Mouse (Mus musculus) megakaryocyte progenitor cell, adult 5-6 weeks (primary cell): ENCODE measurements around the gene Serpina11. TPM values are rescaled to one million over a fixed set of nuclear protein-coding genes. Genes with fewer than 3 reads are reported as not detected.
A peak's percentile ranks its signal among the peaks of the same experiment; 100 is the strongest.

Experiments used
- ATAC-seq: replicated peaks from 2 replicates; pipeline ENCODE4 v1.8.0; 2016; ENCODE audit warnings: mild to moderate bottlenecking, moderate TSS enrichment, inconsistent platforms; ENCODE audit not compliant: poor library complexity
- total RNA-seq, 2 experiments: library from RNA; stranded (forward) in 1 of 2; stranded (reverse) in 1 of 2; fragments of 157-497, 149-512 nt in 1 of 2; fragments of 200-1000 nt in 1 of 2; gene quantifications; 2 replicates each; pipeline versions ENCODE4 v1.2.3 to v1.2.4; 2015 to 2017

Serpina11 gene
- 0.22 TPM in 1 of 2 replicates, not detected in the other for total RNA-seq (2015)
- not detected in 2 replicates for total RNA-seq (2017)

DNA sequence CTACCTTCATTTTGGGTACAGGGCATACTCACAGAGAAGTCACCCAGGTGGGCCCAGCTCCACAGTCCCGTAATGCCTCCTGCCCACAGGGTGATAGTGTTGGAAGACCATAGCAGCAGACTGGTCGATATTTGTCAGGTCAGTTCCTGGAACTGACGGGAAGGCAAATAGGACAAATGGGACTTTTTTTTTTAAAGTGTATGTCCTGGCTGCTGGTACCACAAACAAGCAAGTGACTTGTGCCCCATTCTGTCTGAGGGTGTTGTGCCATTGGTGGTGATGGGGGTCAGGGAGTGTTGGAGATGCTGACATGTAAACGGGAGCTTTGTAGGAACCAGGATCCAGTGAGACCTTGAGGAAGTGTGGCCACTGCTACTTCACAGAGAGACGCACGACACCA, at the start of gene Serpina11:
TSS of gene Serpina11 (minus strand) at position 101 of the 400 bp plus-strand sequence.
- ATAC-seq: no peak

DNA sequence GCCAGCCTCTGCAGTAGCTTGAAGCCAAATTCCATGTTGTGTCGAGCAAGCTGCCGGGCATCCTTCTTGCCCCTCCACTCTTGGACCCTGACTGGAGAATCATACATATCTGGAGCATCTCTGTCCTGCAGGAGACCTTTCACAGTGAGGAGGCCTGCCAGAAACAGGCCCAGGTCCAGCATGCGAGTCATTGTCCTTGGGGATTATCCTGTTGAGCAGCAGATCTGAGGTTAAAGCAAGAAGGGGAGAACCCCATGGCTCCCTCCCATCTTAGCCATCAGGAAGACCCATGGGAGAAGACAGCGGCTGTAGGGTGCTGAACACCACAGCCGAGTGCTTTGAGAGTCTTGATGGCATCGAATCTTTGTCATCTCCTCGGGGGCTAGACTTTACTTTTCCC, 48.4 kb upstream of the Serpina11 start:
- ATAC-seq: no peak

DNA sequence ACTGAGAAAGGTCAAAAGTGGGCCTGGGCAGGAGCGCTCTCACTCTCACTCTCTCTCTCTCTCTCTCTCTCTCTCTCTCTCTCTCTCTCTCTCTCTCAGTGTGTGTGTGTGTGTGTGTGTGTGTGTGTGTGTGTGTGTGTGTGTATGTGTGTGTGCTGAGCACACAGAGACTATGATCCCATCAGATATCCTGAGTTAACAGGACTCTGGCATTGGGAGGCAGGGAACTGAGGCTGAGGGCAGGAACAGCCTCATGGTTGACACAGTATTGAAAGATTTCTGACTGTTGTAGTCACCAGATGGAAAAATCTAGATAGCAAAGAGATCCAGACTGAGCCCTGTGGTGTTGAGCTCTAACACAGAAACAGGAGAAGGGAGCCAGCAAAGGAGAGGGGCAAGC, 44.0 kb upstream of the Serpina11 start:
- no peak for ATAC-seq

DNA sequence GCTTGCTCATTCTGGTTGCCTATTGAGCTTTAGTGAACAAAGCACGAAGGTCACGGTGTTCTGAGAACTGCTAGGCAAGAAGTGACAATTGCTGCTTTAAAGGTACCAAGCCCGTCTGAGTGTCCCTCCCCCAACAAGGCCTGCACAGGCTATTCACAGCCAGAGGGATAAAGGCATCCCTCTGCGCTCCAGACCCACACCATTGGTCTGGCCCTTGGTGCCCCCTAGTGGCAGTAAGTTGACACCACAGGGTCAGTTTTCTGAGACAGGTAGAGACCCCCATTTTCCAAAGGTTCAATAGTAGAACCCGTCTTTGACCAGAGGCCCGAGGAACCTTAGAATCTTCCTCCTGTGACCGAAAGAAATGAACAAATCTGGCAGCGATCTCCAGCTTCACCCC, 40.2 kb upstream of the Serpina11 start:
- ATAC-seq: peak; percentile 81

- ATAC-seq: no peak
Observed at GRCm38 (mm10) chr12:104015280-104015679, 25.5 kb upstream of the Serpina11 start.

GRCm38 (mm10) chr12:104013620-104014019, 23.9 kb upstream of the Serpina11 start, which contains the start of gene Serpina9:
Serpina9 (minus strand) TSS chr12:104013755.
- no peak for ATAC-seq

- ATAC-seq: no peak
Observed at GRCm38 (mm10) chr12:104004689-104005088, 14.9 kb upstream of the Serpina11 start.

- peak; percentile 71 for ATAC-seq
Observed at GRCm38 (mm10) chr12:104003238-104003612, 13.5 kb upstream of the Serpina11 start.

DNA sequence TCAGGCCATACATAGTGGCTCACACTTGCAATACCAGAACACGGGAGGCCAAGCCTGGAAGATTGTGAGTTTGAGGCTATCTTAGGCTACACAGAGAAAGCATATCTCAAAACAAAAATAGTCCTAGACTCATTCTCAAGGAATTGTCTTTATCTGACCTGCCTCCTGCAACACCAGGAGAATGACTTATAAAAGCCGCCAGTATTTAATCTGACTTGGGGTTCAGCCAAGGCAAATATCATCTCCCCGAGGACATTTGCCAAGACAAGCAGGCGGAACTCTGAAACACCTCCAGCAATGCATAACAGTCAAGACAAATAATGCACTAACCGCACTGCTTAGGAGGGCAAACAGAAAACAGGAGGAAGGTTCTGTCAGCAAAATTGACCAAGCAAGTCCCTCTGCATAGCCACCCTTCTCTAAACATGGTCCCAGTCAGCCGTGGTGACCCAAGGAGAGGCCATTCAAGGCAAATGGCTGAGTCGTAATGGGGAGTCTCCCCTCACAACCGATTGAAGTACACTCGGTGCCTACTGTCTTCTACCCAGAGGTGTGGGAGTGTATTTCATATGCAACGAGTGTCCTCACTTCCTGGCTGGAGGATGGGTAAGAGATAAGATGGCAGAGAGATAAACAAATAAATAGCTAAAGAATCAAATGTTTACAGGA, 12.9 kb upstream of the Serpina11 start:
- ATAC-seq: no peak

DNA sequence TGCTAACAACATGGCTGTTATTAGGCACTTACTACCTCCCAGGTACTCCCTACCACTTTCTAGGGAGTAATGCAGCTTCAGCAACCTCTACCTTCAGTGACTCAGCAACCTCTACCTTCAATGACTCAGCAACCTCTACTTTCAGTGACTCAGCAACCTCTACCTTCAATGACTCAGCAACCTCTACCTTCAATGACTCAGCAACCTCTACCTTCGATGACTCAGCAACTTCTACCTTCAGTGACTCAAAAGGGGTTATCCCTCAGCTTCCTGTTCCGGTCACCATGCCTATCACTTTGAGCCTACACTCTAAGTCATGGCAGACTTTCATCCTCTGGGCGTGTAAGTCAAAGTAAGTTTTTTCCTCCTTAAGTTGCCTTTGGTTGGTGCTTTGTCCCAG, 10.8 kb upstream of the Serpina11 start:
- ATAC-seq: peak; percentile 49

- ATAC-seq: no peak
Observed at GRCm38 (mm10) chr12:103999611-104000010, 9.9 kb upstream of the Serpina11 start.

DNA sequence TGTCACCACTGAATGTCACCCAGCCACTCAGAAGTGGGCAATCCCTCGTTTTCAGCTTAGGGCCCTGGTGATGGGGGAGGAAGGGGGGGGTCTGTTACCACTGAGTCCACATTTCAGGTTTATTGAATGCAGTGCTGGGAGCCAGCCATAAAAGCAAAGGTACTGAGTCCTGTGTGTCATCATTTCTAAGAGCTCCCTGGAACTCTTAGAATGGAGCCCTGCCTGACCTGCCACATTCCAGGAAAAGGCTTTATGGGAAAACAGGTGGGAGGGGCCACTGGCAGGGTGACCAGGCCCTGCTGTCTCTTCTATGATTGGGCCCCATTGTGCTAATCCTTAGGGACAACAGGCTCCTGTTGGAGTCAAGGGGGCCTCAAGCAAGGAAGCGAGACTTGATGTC, 6.8 kb upstream of the Serpina11 start:
- no peak for ATAC-seq

GRCm38 (mm10) chr12:103995292-103996072, 5.7 kb upstream of the Serpina11 start:
- ATAC-seq: peak; percentile 68

GRCm38 (mm10) chr12:103992945-103993344, 3.2 kb upstream of the Serpina11 start:
- peak; percentile 83 for ATAC-seq

GRCm38 (mm10) chr12:103989514-103989767, 316 bp downstream of the Serpina11 start:
- no peak for ATAC-seq

- ATAC-seq: peak; percentile 59
Observed at GRCm38 (mm10) chr12:103988754-103989513, 823 bp downstream of the Serpina11 start.

DNA sequence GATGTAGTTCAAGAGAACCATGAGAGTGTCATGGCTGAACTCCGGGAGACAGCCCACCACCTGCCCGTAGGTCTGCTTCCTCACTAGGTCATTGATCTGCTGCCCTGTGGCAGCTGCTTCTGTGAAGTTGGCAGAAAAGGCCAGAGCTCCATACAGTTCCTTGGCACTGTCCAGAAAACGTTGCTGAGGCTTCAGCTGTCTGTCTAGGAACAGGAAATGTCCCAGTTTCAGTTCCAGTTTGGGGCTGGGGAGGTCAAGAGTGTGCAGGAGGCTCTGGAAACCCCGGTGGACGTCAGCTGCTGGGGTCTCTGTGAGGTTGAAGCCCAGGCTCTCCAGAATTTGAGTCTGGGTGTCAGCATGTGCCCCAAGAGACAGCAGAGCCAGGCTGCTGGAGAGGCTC, 3.9 kb downstream of the Serpina11 start:
- ATAC-seq: peak; percentile 56

DNA sequence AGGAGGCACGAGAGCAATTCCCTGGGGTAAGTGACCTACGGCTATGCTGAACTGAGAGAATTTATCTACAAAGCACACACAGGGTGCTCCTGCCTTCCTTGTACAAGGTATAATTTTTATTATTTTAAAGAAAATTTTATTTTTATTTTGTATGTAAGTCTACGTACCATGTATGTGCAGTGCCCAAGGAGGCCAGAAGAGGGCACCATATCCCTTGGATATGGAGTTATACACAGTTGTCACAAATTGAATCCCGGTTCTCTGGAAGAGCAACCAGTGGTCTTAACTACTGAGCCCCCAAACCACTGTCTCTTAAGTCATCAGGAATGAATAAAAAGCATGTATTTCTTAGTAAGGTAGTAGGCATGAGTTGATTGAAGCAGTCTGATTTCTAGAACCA, 4.8 kb downstream of the Serpina11 start:
- peak; percentile 41; the same call in 1 of the 2 replicates for ATAC-seq

DNA sequence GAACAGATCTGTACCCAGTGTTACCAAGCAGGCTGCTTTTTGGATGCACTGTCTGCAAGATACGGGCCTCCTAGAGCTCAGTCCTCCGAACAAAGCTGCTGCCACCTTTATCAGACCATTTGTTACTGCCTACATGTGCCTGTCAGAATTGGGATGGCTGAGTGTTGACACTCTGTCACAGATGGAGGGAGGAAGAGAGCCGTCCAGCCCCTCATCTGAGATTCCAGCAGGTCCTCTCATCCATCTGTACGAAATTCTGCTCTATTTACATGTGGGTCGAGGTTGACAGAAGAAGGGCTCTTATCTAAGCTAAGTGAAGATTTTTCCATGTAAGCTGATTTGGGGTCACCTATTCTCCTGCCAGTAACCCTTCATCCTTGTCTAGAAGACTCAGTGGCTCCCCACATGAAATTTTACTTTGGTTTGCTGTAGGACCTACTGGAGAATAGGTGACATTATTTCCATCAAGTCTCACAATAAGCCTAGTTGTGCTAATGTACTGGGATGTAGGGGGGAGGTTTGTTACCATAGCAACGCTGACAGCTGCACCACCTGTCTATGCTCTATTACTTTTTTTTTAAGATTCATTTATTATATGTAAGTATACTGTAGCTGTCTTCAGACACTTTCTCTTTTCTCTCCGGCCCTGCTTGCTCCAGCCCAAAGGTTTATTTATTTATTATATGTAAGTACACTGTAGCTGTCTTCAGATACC, 8.0 kb downstream of the Serpina11 start:
- no peak for ATAC-seq

- ATAC-seq: no peak
Observed at GRCm38 (mm10) chr12:103978294-103978693, 11.5 kb downstream of the Serpina11 start.

DNA sequence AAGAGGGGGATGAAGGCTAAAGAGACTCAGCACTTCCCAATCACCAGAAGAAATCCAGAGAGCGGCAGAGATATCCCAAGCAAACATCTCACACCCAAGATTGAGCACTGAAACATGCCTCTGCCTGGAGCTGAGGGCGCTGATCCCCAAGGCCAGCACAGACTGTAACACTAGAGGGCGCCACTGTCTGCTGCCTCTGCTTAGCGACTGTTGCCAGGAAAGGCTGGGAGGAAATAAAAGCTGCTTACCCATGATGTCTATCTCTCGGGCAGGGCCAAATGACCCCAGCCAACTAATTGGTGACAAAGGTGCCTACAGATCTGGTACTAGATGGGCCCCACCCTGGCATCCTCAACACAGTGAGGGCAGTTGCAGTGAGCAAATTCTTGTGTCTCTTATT, 11.9 kb downstream of the Serpina11 start:
- peak; percentile 86 for ATAC-seq
